Mouse (Mus musculus): ENCODE measurements at regions not wholly inside any gene's neighbourhood (a gene's known extent, or its start where the extent isn't known, plus 50 kb on each side); places are given as distances from the start of the nearest gene placed in this dataset.

GRCm38 (mm10) chr10:37348416-37348815, 209.7 kb upstream of the Marcks start:
- intact Hi-C loops (cut with DNase I): no loop called here

GRCm38 (mm10) chr10:37347661-37348060, 208.9 kb upstream of the Marcks start:
- DNase-seq (ENCODE audit: low spot score): no peak
- intact Hi-C loops (cut with DNase I): no loop called here

More at GRCm38 (mm10) chr10:37348416-37348815, 209.7 kb upstream of the Marcks start:
- DNase-seq (ENCODE audit: low spot score): no peak

GRCm38 (mm10) chr10:37342675-37343074, 204.0 kb upstream of the Marcks start:
- DNase-seq (ENCODE audit: low spot score): no peak
- intact Hi-C loops (cut with DNase I): no loop called here

- intact Hi-C loops (cut with DNase I): loop anchor here (5.0 kb wide), 1 partner anchor 202 kb away; the partner anchor contains the start of gene Marcks
- DNase-seq (ENCODE audit: low spot score): no peak
Observed at GRCm38 (mm10) chr10:37339658-37340057, 200.9 kb upstream of the Marcks start.

- intact Hi-C loops (cut with DNase I): loop anchor here (5.0 kb wide), 1 partner anchor 201 kb away; the partner anchor contains the start of gene Marcks
- DNase-seq (ENCODE audit: low spot score): no peak
Observed at GRCm38 (mm10) chr10:37338073-37338912, 199.6 kb upstream of the Marcks start.

GRCm38 (mm10) chr10:37337172-37337620, 198.5 kb upstream of the Marcks start:
- intact Hi-C loops (cut with DNase I): loop anchor here (5.0 kb wide), 1 partner anchor 200 kb away; the partner anchor contains the start of gene Marcks
- no peak for DNase-seq (ENCODE audit: low spot score)

GRCm38 (mm10) chr10:37335148-37335547, 196.4 kb upstream of the Marcks start:
- intact Hi-C loops (cut with DNase I): loop anchor here (5.0 kb wide), 1 partner anchor 198 kb away; the partner anchor contains the start of gene Marcks
- no peak for DNase-seq (ENCODE audit: low spot score)

- DNase-seq (ENCODE audit: low spot score): no peak
- intact Hi-C loops (cut with DNase I): no loop called here
Observed at GRCm38 (mm10) chr10:37326168-37326534, 187.4 kb upstream of the Marcks start.

GRCm38 (mm10) chr10:37325514-37326167, 186.9 kb upstream of the Marcks start:
- no peak for DNase-seq (ENCODE audit: low spot score)
- intact Hi-C loops (cut with DNase I): no loop called here

- intact Hi-C loops (cut with DNase I): no loop called here
- no peak for DNase-seq (ENCODE audit: low spot score)
Observed at GRCm38 (mm10) chr10:37323689-37324088, 185.0 kb upstream of the Marcks start.

- intact Hi-C loops (cut with DNase I): no loop called here
- DNase-seq (ENCODE audit: low spot score): no peak
Observed at GRCm38 (mm10) chr10:37322809-37323208, 184.1 kb upstream of the Marcks start.

- intact Hi-C loops (cut with DNase I): no loop called here
- DNase-seq (ENCODE audit: low spot score): no peak
Observed at GRCm38 (mm10) chr10:37322310-37322709, 183.6 kb upstream of the Marcks start.

GRCm38 (mm10) chr10:37321171-37321570, 182.5 kb upstream of the Marcks start:
- no peak for DNase-seq (ENCODE audit: low spot score)
- intact Hi-C loops (cut with DNase I): no loop called here

- intact Hi-C loops (cut with DNase I): no loop called here
- DNase-seq (ENCODE audit: low spot score): no peak
Observed at GRCm38 (mm10) chr10:37319746-37320430, 181.2 kb upstream of the Marcks start.

GRCm38 (mm10) chr10:37316701-37317100, 178.0 kb upstream of the Marcks start:
- intact Hi-C loops (cut with DNase I): no loop called here
- DNase-seq (ENCODE audit: low spot score): no peak

GRCm38 (mm10) chr10:37315804-37316203, 177.1 kb upstream of the Marcks start:
- intact Hi-C loops (cut with DNase I): no loop called here
- DNase-seq (ENCODE audit: low spot score): no peak

GRCm38 (mm10) chr10:37314746-37315430, 176.2 kb upstream of the Marcks start:
- DNase-seq (ENCODE audit: low spot score): no peak
- intact Hi-C loops (cut with DNase I): no loop called here

- no peak for DNase-seq (ENCODE audit: low spot score)
- intact Hi-C loops (cut with DNase I): no loop called here
Observed at GRCm38 (mm10) chr10:37313461-37313860, 174.7 kb upstream of the Marcks start.

- DNase-seq (ENCODE audit: low spot score): no peak
- intact Hi-C loops (cut with DNase I): no loop called here
Observed at GRCm38 (mm10) chr10:37310266-37310945, 171.7 kb upstream of the Marcks start.
